Mouse (Mus musculus): Measurements from ENCODE around the gene Tmem94.
A peak's percentile ranks its signal among the peaks of the same experiment; 100 is the strongest.
"Not testable (repeated sequence)": the region's sequence is repeated elsewhere in the genome, so short reads cannot be mapped to it uniquely, and the experiment has no call there.

Tmem94 gene

DNA sequence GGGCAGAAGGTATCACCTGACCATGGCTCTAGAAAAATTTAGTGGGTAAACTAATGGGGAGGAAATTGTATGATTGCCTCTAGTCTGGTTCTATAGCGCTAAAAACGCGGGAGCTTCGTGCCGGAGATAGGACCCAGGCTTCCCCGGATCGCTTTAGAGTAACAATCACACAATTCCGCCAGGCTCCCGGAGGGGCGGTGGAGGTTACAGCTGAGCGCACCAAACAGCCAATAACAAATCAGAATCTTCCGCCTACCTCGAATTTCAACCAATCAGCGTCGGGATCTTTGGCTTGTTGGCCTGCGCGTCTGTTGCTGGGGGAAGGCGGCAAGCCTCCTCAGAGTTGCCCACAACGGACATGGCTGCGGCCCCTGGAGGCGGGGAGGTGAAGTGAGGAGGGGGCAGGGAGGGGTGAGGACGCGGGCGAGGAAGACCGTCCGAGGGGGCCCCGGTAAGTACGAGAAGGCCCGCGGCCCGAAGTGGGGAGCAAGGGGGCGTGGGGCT lies at the start of gene Tmem94:
Tmem94 (plus strand) TSS at position 331 of the 504 bp plus-strand sequence.
- DNase-seq (ENCODE audit: low spot score in 2 of 2): peak; percentile 93 to 95

DNA sequence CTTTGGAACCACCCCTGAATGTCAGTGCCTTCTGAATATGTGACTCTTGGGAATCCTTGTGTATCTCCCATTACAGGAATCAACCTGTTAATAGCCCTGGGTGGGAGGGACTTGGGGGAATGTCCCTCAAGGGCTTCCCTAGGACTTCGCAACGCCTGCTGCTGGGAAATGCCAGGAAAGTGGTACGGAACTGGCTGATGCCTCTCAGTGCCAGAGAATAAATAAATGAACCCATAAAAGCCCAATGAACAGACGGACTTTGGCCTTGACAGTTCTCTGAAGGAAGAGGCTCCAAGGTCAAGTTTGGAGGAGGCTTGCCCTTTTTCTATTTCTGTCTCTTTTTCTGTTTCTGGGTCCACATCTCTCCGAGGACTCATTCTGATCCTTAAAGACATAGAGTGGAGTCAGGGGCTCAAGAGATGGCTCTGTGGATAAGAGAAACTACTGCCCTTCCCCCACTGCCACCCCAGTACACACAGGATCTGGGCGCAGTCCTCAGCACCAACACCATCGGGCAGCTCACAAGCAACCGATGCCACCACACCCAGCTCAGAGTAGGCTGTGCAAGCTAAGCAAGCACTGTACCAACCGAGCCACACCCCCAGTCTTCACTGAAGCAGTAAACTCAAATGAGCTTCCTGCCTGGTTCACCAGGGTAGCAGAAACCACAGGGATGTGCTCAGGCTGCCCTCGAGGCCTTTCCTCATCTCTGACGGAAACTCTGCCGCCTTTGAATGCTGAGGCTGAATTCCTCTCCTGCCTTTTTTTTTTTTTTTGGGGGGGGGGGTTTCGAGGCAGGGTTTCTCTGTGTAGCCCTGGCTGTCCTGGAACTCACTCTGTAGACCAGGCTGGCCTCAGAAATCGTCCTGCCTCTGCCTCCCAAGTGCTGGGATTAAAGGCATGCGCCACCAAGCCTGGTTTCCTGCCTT lies 48.6 kb upstream of the Tmem94 start:
- peak in 1 of 2 experiments; percentile 67 for DNase-seq (ENCODE audit: low spot score in 2 of 2)

GRCm38 (mm10) chr11:115717660-115718390 lies 47.4 kb upstream of the Tmem94 start:
- DNase-seq (ENCODE audit: low spot score in 2 of 2): peak; percentile 44 to 77

GRCm38 (mm10) chr11:115722638-115723037 lies 42.6 kb upstream of the Tmem94 start:
- peak; percentile 82 to 88 for DNase-seq (ENCODE audit: low spot score in 2 of 2)

- no peak for DNase-seq (ENCODE audit: low spot score in 2 of 2)
Measured at GRCm38 (mm10) chr11:115723231-115723630, 42.0 kb upstream of the Tmem94 start.

DNA sequence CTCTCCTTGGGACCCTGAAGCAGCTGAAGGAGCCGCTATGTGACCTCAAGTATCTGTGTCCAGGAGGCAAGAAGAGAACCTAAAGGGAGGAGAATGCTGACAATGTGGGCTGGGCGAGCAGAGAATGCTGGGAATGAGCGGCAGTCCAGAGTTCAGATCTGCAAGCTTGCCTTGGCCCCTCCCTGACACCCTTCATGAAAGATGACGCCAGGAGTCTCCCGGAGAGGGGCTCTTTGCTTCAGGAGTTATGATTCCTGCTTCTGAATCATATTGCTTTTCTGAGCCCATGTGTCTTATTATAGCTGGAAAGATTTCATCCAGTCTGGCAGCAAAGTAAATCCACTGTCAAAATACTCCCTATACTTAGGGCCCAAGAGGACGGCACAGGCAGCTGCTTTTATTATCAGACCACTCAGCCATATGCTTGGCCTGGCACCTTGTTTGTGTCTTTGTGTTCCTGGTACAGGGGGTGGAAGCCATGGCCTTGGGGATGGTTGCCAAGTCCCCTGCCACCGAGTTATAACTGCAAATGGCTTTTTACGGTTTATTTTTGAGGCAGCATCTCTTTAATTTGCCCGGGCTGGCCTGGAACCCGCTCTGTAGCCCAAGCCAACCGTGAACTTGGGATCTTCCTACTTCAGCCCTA lies 31.1 kb upstream of the Tmem94 start:
- no peak for DNase-seq (ENCODE audit: low spot score in 2 of 2)

DNA sequence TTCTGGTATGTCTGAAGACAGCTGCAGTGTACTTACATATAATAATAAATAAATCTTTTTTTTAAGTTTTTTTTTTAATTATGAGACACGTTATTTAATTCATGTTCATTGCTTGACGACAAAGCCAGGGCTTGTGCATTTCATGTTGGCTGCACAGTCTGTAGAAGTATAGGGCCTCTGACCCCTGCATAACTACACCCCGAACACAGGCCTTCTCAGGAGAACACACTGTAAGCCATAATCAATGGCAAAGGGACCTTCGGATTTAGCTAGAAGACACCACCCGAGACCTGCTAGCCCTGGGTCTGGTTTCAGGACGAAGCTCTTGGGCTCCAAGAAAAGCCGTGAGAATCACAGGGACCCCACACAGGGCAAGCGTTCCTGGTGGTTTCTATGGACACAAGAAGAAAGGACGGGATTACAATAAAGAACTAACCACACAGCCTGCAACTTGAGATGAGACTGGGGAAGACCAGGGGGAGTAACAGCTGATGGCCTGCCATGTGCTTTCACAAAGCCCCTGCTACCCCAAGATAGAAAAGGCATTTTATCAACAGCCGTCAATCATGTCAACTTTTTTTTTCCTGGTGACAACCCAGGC lies 27.5 kb upstream of the Tmem94 start:
- DNase-seq (ENCODE audit: low spot score in 2 of 2): no peak

GRCm38 (mm10) chr11:115738275-115738885 lies 26.9 kb upstream of the Tmem94 start:
- no peak for DNase-seq (ENCODE audit: low spot score in 2 of 2)

DNA sequence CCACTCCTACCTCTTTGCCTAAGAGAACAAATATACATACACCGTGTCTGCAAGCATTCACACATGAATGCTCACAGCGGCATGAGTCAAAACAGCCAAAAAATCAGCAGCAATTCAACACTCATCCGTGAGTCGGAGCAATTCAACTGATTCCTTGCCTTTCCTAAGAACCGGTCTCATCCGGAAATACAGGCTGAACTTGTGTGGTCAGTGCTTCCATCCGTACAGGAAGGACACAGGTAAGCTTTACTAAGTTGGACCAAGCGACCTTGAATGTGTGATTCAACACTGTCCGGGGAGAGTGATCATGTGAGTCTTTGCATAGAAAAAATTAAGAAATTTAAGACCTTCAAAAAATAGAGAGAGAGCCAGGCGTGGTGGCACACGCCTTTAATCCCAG lies 24.2 kb upstream of the Tmem94 start:
- no peak for DNase-seq (ENCODE audit: low spot score in 2 of 2)

GRCm38 (mm10) chr11:115742926-115743325 lies 22.3 kb upstream of the Tmem94 start:
- DNase-seq (ENCODE audit: low spot score in 2 of 2): no peak

GRCm38 (mm10) chr11:115744385-115744784 lies 20.8 kb upstream of the Tmem94 start:
- no peak for DNase-seq (ENCODE audit: low spot score in 2 of 2)

GRCm38 (mm10) chr11:115746109-115746508 lies 19.1 kb upstream of the Tmem94 start:
- no peak for DNase-seq (ENCODE audit: low spot score in 2 of 2)

GRCm38 (mm10) chr11:115746762-115747161 lies 18.5 kb upstream of the Tmem94 start:
- no peak for DNase-seq (ENCODE audit: low spot score in 2 of 2)

DNA sequence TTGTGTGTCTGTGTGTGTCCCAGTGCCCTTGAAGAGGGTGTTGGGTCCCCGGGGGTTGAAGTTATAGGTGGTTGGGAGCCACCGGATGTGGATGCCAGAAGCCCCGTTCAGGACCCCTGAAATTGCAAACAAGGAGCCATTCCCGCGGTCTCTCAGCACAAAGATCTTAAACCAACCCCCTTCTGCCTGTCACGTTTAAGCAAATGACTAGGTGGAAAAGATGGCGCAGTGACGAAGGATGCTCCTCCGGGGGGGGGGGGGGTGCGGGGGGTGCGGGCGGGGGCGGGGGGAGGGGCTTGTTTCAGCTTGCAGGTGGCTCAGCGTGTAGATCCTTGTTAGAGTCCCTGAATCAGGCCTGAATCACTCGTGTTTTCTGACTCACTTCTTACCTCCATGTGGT lies 17.9 kb upstream of the Tmem94 start:
- no peak for DNase-seq (ENCODE audit: low spot score in 2 of 2)

DNA sequence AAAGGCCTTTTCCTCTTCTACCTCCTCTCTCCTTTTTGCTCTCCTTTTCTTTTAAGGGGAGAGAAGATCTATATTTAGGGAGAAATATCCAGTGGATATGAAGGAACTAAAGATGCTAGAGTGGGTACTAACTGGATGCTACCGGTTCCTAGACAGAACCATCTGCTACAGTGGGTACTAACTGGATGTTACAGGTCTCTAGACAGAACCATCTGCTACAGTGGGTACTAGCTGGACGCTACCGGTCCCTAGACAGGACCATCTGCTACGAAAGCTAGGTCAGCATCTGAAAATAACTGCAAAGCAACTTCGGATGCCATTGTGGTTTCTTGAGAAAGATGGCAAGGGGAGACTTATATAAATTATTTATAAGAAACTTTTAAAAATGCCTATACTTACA lies 15.4 kb upstream of the Tmem94 start:
- no peak for DNase-seq (ENCODE audit: low spot score in 2 of 2)

DNA sequence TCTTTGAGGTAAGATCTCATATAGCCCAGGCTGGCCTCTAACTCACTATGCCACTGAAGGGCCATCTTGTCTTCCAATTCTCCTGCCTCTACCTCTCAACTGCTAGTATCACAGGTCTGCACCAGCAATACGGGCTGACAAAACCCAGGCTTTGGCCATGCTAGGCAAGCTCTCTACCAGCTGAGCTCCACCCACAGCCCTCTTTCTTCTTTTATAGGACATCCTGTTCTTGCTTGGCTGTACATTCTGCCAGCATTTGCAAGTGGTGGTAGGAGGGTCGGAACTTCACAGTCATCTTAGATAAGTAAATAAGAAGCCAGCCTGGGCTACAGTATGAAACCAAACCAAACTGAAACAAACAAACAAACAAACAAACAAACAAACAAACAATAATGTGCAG lies 13.5 kb upstream of the Tmem94 start:
- DNase-seq (ENCODE audit: low spot score in 2 of 2): no peak

- no peak for DNase-seq (ENCODE audit: low spot score in 2 of 2)
Measured at GRCm38 (mm10) chr11:115752653-115753052, 12.6 kb upstream of the Tmem94 start.

DNA sequence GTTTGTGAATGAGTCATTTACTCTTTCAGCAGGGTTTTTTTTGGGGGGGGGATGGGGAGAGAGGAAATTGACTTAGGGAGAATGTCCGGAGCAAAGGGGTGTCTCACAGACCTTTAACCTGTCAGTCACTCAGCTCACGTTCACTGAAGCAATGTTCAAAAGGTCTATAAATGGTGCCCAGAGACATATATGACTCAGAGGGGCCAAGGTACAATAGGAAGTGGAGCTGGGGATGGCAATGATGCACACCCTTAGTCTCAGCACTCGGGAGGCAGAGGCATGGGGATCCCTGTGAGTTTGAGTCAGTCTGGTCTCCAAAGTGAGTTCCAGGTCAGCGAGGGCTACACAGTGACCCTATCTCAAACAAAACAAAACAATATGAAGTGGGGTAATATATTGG lies 11.7 kb upstream of the Tmem94 start:
- no peak for DNase-seq (ENCODE audit: low spot score in 2 of 2)

GRCm38 (mm10) chr11:115762176-115762575 lies 3.1 kb upstream of the Tmem94 start:
- not testable (repeated sequence) for DNase-seq (ENCODE audit: low spot score in 2 of 2)

DNA sequence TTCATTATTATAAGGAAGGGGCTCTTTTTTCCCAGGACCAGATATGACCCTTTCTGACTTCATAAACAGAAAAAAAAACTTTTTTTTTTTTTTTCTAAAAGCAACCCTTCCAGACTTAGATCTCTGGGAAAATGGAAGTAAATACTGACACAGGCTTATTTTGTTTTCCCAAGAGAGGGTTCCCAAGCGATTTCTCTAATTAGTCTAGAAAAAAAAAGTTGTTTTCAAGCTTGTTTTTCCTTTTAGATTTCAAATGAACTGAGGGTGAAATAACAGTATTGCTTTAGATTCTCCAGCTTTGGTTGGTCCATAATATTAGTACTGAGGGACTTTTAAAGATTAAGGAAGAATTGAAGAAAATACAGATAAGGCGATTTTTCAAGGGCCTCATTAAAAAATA lies 535 bp upstream of the Tmem94 start:
- DNase-seq (ENCODE audit: low spot score in 2 of 2): no peak

- peak in 1 of 2 experiments; percentile 60 for DNase-seq (ENCODE audit: low spot score in 2 of 2)
Measured at GRCm38 (mm10) chr11:115765607-115766141, 441 bp downstream of the Tmem94 start.
